Mouse (Mus musculus): ENCODE data around the gene Rnf19b. TPM values are rescaled to one million over a fixed set of nuclear protein-coding genes. Genes with fewer than 3 reads are reported as not detected.

Rnf19b gene
- polyA plus RNA-seq, 1 experiment from 2014 or later, result 4.9 TPM

DNA sequence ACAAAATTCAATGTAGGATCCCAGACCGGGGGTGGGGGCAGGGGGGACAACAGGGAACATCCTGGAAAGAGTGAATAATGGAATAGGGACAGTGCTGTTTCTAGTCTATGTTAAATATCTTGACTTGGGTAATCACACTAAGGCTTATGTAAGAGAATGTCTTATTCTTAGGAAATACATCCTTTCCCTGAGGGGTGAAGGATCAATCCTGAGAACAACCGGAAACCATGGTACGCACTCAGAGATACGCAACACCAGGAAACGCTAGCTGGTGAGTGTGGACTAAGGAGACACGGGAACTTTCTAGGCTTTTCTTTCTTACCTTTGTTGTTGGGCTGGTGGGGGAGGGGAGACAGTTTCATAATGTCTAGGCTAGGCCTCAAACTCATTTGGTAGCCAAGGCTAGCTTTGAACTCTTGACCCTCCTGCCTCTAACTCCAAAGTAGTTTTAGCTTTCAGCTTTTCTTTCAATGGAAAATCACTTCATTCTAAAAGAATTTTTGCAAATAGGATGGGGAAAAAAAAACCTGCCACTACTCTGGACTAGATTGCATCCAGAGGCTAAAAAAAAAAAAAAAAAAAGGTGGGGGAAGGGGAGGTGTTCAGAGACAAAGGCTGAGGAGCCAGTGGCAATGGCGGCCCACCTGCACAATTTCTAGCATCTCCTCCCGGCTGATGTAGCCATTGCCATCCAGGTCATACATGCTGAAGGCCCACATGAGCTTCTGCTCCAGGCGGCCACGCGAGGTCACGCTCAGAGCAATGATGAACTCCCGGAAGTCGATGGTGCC, 59.8 kb downstream of the Rnf19b start:
- 83% methylated on average over 14 of the region's 14 CpGs for WGBS
- Histone ChIP-seq H3K4me3 (ENCODE audit: low read length) (no peak overlapping the region), H3K27ac (ENCODE audit: low read length) (no peak overlapping the region), H3K9ac (ENCODE audit: low read length) (no peak overlapping the region), H3K9me3 (replicated peaks; ENCODE audit: control insufficient read depth, low read length) (no peaks in the 10 kb centered on the region), H3K36me3 (ENCODE audit: control insufficient read depth, insufficient read depth) (no peaks in the 10 kb centered on the region), H3K4me2 (ENCODE audit: low read depth, low read length) (no peak overlapping the region), H3K4me1 (ENCODE audit: control insufficient read depth, insufficient read depth, low read length) (peaks cover 5% of the 10 kb centered on the region; the same call in 1 of the 2 replicates), H3K27me3 (ENCODE audit: control insufficient read depth, insufficient read depth, low read length) (peaks cover 45% of the 10 kb centered on the region)
- ATAC-seq (replicated peaks; ENCODE audit: extremely low read depth, insufficient read depth, low FRiP score), result no peak

DNA sequence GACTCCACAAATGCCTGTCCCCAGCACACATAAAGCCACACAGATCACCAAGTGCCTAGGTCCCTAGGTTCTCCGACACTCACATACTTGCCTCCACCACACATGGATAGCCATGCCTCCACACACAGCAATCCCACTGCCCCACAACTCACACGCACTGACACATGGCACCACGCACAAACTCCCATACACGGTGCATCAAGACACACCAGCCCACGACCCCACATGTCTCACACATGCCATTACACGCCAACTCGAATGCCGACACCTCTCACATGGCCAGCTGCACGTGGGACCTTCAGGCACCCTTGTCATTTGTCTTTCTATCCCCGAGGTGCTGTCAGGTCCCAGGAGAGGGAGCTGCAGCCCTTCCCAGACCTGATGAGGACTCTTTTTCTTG, 61.6 kb downstream of the Rnf19b start:
- H3K27me3 ChIP-seq (ENCODE audit: control insufficient read depth, insufficient read depth, low read length), result peaks cover 48% of the 10 kb centered on the region
- WGBS, result 66% methylated on average over 10 of the region's 10 CpGs
- no peak for ATAC-seq (replicated peaks; ENCODE audit: extremely low read depth, insufficient read depth, low FRiP score)
- H3K4me2 ChIP-seq (ENCODE audit: low read depth, low read length), result no peak overlapping the region
- H3K4me3 ChIP-seq (ENCODE audit: low read length), result no peak overlapping the region
- no peak overlapping the region for H3K9ac ChIP-seq (ENCODE audit: low read length)
- H3K27ac ChIP-seq (ENCODE audit: low read length), result no peak overlapping the region
- peaks cover 5% of the 10 kb centered on the region; the same call in 1 of the 2 replicates for H3K4me1 ChIP-seq (ENCODE audit: control insufficient read depth, insufficient read depth, low read length)
- H3K36me3 ChIP-seq (ENCODE audit: control insufficient read depth, insufficient read depth), result no peaks in the 10 kb centered on the region
- no peaks in the 10 kb centered on the region for H3K9me3 ChIP-seq (replicated peaks; ENCODE audit: control insufficient read depth, low read length)

DNA sequence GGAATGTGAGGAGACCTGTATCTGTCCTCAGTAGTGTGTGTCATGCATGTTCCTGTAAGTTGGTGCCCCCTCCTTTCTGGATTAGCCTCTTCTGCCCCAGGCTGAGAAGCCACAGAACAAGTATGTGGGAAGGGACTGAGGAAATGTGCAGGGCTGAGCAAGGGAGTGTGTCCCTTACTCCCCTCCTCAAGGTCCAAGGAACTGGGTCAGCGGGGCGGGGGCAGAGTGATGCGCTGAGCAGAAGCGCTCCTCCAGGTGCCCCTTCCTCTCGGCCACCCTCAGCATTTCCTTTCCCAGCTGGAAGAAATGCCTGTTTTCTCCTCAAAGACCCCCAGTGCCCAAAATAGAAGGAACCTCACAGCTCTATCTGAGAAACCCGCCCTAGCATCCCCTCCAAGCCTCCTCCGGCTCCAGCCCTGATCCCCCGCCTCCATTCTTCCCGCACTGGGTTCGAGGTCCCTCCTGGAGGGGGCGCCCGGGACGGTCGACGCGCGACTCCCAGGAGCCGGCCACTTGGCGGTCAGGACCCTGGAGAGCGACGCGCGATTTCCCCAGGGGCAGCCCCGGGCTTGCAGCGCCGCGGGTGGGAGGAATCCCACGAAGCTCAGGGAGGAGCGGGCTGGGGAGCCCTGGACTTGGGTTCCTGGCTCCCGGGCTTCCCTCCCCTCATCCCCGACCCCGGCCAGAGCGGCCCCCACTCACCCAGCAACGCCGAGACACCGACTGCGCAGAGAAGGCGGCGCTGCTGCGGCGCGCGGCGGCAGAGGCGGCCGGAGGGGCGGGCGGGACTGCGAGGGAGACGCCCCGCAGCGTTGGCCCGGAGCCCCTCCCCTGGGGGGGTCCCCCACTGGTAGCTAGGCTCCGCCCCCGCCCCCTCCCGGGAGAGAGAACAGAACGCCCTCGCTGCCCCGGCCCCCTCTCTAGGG, 62.7 kb downstream of the Rnf19b start:
- H3K36me3 ChIP-seq (ENCODE audit: control insufficient read depth, insufficient read depth), result no peaks in the 10 kb centered on the region
- peaks cover 55% of the 10 kb centered on the region for H3K27me3 ChIP-seq (ENCODE audit: control insufficient read depth, insufficient read depth, low read length)
- peak; percentile 53 for ATAC-seq (replicated peaks; ENCODE audit: extremely low read depth, insufficient read depth, low FRiP score)
- peak overlapping the region; percentile 73 for H3K4me2 ChIP-seq (ENCODE audit: low read depth, low read length)
- H3K9me3 ChIP-seq (replicated peaks; ENCODE audit: control insufficient read depth, low read length), result no peaks in the 10 kb centered on the region
- H3K4me3 ChIP-seq (ENCODE audit: low read length), result peak overlapping the region; percentile 48
- H3K4me1 ChIP-seq (ENCODE audit: control insufficient read depth, insufficient read depth, low read length), result peaks cover 10% of the 10 kb centered on the region
- no peak overlapping the region for H3K27ac ChIP-seq (ENCODE audit: low read length)
- 2% methylated on average over 42 of the region's 59 CpGs for WGBS
- no peak overlapping the region for H3K9ac ChIP-seq (ENCODE audit: low read length)

DNA sequence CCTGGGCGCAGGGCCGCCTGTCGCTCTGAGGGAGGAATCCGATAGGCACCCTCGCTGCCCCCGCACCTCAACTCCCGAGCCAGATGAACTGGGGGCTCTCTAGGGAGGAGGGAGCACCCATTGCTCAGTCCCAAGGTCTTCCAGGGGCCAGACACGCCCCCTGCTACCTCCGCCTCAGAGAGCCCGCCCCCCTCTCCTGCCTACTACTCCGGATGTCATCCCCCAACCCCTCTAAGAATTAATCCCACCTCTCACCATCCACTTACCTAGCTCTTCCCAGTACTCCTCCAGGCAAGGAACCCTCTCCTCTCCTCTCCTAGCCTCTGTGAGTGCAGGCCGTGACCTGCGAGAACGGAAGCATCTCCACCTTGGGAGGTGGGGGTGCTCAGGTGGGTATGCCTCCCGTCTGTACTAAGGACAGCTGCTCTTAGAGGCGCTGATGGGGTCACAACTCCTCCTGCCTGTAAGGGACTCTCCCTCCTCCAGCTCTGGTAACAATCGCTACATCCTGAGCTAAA, 63.6 kb downstream of the Rnf19b start, which contains the start of gene Hpca:
TSS of gene Hpca (minus strand) at position 468 of the 518 bp plus-strand sequence.
- H3K27me3 ChIP-seq (ENCODE audit: control insufficient read depth, insufficient read depth, low read length), result peaks cover 63% of the 10 kb centered on the region
- H3K9me3 ChIP-seq (replicated peaks; ENCODE audit: control insufficient read depth, low read length), result no peaks in the 10 kb centered on the region
- H3K4me2 ChIP-seq (ENCODE audit: low read depth, low read length), result peak within 1 kb of the TSS; percentile 73
- H3K4me1 ChIP-seq (ENCODE audit: control insufficient read depth, insufficient read depth, low read length), result peaks cover 16% of the 10 kb centered on the region
- under 1% methylated on average over 16 of the region's 17 CpGs for WGBS
- no peak within 1 kb of the TSS for H3K27ac ChIP-seq (ENCODE audit: low read length)
- H3K4me3 ChIP-seq (ENCODE audit: low read length), result peak within 1 kb of the TSS; percentile 48
- no peaks in the 10 kb centered on the region for H3K36me3 ChIP-seq (ENCODE audit: control insufficient read depth, insufficient read depth)
- H3K9ac ChIP-seq (ENCODE audit: low read length), result no peak within 1 kb of the TSS
- no peak for ATAC-seq (replicated peaks; ENCODE audit: extremely low read depth, insufficient read depth, low FRiP score)

DNA sequence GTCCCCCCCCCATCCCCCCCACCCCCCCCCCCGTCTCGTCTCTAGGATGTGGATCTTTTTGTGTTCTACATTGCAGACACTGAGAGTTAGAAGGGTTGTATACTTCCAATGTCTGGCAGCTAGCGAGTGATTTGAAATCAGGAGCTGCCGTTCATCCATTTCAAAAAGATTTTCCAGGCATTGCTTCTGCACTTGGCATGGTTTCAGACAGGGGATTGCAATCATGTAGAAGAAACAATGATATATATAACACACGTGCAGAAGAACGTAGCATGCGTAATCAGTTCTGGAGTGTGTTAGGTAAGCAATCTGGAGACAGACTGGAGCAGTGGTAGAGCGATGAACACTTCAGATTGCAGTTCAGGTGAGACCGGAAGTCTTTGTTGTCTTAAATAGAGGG, 64.0 kb downstream of the Rnf19b start:
- H3K4me3 ChIP-seq (ENCODE audit: low read length), result no peak overlapping the region
- H3K27me3 ChIP-seq (ENCODE audit: control insufficient read depth, insufficient read depth, low read length), result peaks cover 66% of the 10 kb centered on the region
- ATAC-seq (replicated peaks; ENCODE audit: extremely low read depth, insufficient read depth, low FRiP score), result no peak
- H3K9ac ChIP-seq (ENCODE audit: low read length), result no peak overlapping the region
- 25% methylated on average over 9 of the region's 9 CpGs for WGBS
- no peak overlapping the region for H3K27ac ChIP-seq (ENCODE audit: low read length)
- H3K9me3 ChIP-seq (replicated peaks; ENCODE audit: control insufficient read depth, low read length), result no peaks in the 10 kb centered on the region
- H3K36me3 ChIP-seq (ENCODE audit: control insufficient read depth, insufficient read depth), result no peaks in the 10 kb centered on the region
- peaks cover 16% of the 10 kb centered on the region for H3K4me1 ChIP-seq (ENCODE audit: control insufficient read depth, insufficient read depth, low read length)
- H3K4me2 ChIP-seq (ENCODE audit: low read depth, low read length), result no peak overlapping the region

DNA sequence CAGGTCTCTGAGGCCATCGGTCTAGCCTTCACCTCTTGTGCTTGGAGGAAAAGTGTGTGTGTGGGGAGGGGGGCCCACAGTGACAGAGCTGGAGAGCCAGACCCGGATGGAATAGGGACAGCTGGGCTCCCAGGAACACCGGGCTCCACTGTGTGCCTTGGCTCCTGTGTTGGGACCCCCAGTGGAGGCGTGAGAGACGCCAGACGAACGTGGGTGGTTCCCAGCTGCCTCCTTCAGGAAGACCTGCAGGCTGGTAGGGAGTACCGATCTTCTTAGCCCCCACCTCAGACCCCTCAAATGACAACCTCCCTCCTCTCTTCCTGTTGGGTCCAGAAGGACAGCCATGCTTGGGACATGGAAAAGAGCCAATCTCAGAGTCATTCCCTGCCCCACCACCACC, 64.6 kb downstream of the Rnf19b start:
- Histone ChIP-seq H3K4me1 (ENCODE audit: control insufficient read depth, insufficient read depth, low read length) (peaks cover 16% of the 10 kb centered on the region), H3K9me3 (replicated peaks; ENCODE audit: control insufficient read depth, low read length) (no peaks in the 10 kb centered on the region), H3K27ac (ENCODE audit: low read length) (no peak overlapping the region), H3K9ac (ENCODE audit: low read length) (no peak overlapping the region), H3K36me3 (ENCODE audit: control insufficient read depth, insufficient read depth) (no peaks in the 10 kb centered on the region), H3K27me3 (ENCODE audit: control insufficient read depth, insufficient read depth, low read length) (peaks cover 66% of the 10 kb centered on the region), H3K4me3 (ENCODE audit: low read length) (no peak overlapping the region), H3K4me2 (ENCODE audit: low read depth, low read length) (no peak overlapping the region)
- WGBS, result 6% methylated on average over 8 of the region's 8 CpGs
- ATAC-seq (replicated peaks; ENCODE audit: extremely low read depth, insufficient read depth, low FRiP score), result no peak

DNA sequence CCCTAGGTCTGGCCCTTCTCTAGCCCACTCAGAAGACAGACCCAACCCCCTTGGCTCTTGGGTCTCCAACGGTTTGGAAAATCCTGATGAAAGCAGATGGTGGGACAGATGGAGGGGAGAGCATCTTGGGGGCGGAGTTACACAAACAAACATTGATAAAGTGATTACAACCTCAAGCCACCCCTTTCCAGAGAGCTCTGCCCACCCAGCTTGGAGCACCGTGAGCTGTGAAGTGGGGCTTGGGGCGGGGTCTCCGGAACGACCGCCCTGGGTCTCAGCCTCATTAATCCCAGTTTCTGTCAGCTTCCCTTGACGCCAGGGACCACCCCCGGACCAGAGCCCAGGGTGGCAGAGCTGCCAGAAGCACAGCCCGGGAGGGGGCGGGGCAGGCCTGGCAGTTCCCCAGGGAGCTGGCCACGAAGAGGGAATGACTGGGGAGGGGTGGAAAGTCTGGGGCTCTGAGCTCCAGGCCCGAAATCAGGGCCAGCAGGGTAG, 66.6 kb downstream of the Rnf19b start:
- H3K9ac ChIP-seq (ENCODE audit: low read length), result no peak overlapping the region; the same call in 1 of the 2 replicates
- H3K36me3 ChIP-seq (ENCODE audit: control insufficient read depth, insufficient read depth), result no peaks in the 10 kb centered on the region
- H3K4me3 ChIP-seq (ENCODE audit: low read length), result no peak overlapping the region
- peaks cover 16% of the 10 kb centered on the region for H3K4me1 ChIP-seq (ENCODE audit: control insufficient read depth, insufficient read depth, low read length)
- no peak for ATAC-seq (replicated peaks; ENCODE audit: extremely low read depth, insufficient read depth, low FRiP score)
- H3K27ac ChIP-seq (ENCODE audit: low read length), result no peak overlapping the region
- H3K4me2 ChIP-seq (ENCODE audit: low read depth, low read length), result 0 out of 2 replicates have a peak overlapping the region, but pooled peaks have one; percentile 4
- WGBS, result 3% methylated on average over 13 of the region's 13 CpGs
- no peaks in the 10 kb centered on the region for H3K9me3 ChIP-seq (replicated peaks; ENCODE audit: control insufficient read depth, low read length)
- H3K27me3 ChIP-seq (ENCODE audit: control insufficient read depth, insufficient read depth, low read length), result peaks cover 63% of the 10 kb centered on the region

DNA sequence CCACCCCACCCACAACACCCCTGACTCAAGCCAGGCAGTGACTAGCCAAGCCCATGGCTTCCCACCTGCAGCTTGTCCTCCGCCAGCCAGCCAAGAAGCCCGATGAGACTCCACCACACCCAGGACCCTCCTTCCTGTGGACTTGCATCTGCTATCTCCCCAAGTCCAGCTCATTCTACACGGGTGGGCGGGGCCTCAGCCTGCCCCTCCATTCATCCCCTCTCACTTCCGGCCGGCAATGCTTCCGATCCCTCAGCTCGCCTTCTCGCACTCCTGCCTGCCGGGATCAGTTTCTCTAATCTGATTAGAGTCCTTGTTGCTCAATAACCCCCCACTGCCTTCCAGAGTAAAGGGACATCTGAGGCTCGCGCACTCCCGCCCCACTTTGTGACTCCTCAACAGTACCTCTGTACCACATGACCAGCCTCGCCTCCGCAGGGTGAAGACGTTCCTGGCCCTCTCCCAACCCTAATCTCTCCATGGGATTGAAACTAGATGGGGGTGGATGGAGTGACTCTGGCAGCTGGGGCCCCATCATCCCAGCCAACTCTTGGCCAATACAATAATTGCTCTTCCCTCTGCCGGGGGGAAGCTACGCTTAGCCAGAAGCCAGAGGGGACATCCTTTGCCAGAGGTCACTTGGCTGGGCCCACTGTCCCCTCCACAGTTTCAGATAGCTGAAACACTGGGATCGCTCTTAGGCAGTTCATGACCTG, 67.8 kb downstream of the Rnf19b start:
- H3K9ac ChIP-seq (ENCODE audit: low read length), result no peak overlapping the region
- no peak overlapping the region for H3K27ac ChIP-seq (ENCODE audit: low read length)
- H3K4me1 ChIP-seq (ENCODE audit: control insufficient read depth, insufficient read depth, low read length), result peaks cover 21% of the 10 kb centered on the region
- ATAC-seq (replicated peaks; ENCODE audit: extremely low read depth, insufficient read depth, low FRiP score), result no peak
- peaks cover 52% of the 10 kb centered on the region for H3K27me3 ChIP-seq (ENCODE audit: control insufficient read depth, insufficient read depth, low read length)
- peak overlapping the region; percentile 29 for H3K4me3 ChIP-seq (ENCODE audit: low read length)
- WGBS, result 9% methylated on average over 19 of the region's 19 CpGs
- H3K36me3 ChIP-seq (ENCODE audit: control insufficient read depth, insufficient read depth), result no peaks in the 10 kb centered on the region
- peak overlapping the region; percentile 51 for H3K4me2 ChIP-seq (ENCODE audit: low read depth, low read length)
- no peaks in the 10 kb centered on the region for H3K9me3 ChIP-seq (replicated peaks; ENCODE audit: control insufficient read depth, low read length)

Data from heart, embryonic 16.5 days (tissue).